Mouse (Mus musculus) liver, adult 2 months (tissue): Measurements from ENCODE around the gene Hist2h3c1.

Source experiments
- CTCF ChIP-seq: fragments of 200-500 bp; IDR thresholded peaks from 2 replicates; pipeline ENCODE4 v1.5.1; 2011; ENCODE audit warnings: low read depth, low read length, control low read depth
- POLR2A ChIP-seq: fragments of 200-500 bp; IDR thresholded peaks from 2 replicates; pipeline ENCODE4 v1.6.1; 2011; ENCODE audit warnings: low read length, control low read depth; ENCODE audit not compliant: insufficient read depth; ENCODE audit errors: extremely low read depth

DNA sequence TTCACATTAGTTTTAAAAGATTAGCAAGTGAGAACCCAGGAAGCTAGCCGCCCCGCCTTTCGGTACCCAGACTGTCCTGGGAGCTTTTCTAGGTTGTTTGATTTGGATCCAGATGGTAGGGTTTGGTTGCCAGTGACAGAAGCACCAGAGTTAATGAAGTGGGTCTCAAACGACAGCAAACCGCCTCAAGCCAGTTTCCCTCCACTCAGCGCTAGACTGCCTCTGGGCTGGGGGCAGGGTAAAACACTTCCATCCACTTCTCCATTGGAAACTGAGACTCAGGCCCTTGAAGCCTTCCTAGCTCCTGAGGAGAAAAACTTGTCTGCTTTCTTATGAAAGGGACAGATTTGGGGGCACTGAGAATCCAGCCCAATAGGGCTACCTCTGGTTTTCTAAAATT, 46.2 kb downstream of the Hist2h3c1 start:
- TF ChIP-seq CTCF, result no peak
- no peak for TF ChIP-seq POLR2A
